Mouse (Mus musculus): ENCODE data around the gene Rpl27a.

DNA sequence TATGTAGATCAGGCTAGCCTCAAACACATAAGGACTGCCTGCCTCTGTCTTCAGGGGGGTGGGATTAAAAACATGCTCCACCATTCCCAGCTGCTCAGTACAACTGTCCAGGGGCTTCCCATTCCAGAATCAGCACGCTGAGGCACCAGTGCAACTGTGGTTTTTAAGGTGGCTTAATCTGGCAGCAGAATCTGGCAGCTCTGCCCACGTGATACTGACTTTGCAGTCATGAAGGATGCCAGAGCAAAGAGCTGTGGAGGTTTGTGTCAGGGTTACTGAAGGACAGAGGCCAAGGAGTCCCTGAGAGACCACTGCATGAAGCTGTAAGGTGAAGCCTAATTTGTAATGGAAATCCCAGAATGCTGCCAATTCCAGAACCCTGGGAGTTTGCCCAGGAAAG lies 8.1 kb upstream of the Rpl27a start:
- TF ChIP-seq CTCF (conservative IDR thresholded peaks at IDR 0.05; ENCODE audit: low read length) (no peak), POU5F1 (IDR thresholded peaks at IDR 0.05; ENCODE audit: borderline replicate concordance, low read length) (no peak)
